Mouse (Mus musculus) retina, adult 2 months (tissue): ENCODE data around the gene Atp1b1.

Source experiments
- DNase-seq: peaks from one replicate; pipeline ENCODE4 v3.0.0-alpha.2; 2012; ENCODE audit warnings: low read depth, low spot score

Gene Atp1b1

GRCm38 (mm10) chr1:164395131-164395780 lies 62.9 kb downstream of the Atp1b1 start:
- no peak for DNase-seq

- DNase-seq = no peak
Measured at GRCm38 (mm10) chr1:164392176-164392575, 66.0 kb downstream of the Atp1b1 start.

- no peak for DNase-seq
Measured at GRCm38 (mm10) chr1:164389743-164390142, 68.4 kb downstream of the Atp1b1 start.
